Mouse (Mus musculus): Measurements from ENCODE around the gene Tbx15. TPM values are rescaled to one million over a fixed set of nuclear protein-coding genes. Genes with fewer than 3 reads are reported as not detected.

Gene Tbx15
- polyA plus RNA-seq, 1 experiment from 2014 or later = 3.8 TPM

GRCm38 (mm10) chr3:99235116-99235803 lies 4.9 kb upstream of the Tbx15 start:
- no peak overlapping the region for H3K9ac ChIP-seq (ENCODE audit: low read length)
- H3K9me3 ChIP-seq (ENCODE audit: control insufficient read depth, low read length) = no peaks in the 10 kb centered on the region
- ATAC-seq (replicated peaks; ENCODE audit: low FRiP score) (no peak), DNase-seq (ENCODE audit: low spot score) (peak; percentile 54)
- peaks cover 62% of the 10 kb centered on the region for H3K27me3 ChIP-seq (ENCODE audit: control insufficient read depth, insufficient read depth, low read length)
- no peak overlapping the region for H3K27ac ChIP-seq (ENCODE audit: low read depth, low read length)
- H3K4me3 ChIP-seq (ENCODE audit: low read depth, low read length) = no peak overlapping the region
- no peak overlapping the region for H3K4me2 ChIP-seq (ENCODE audit: low read depth, low read length, severe bottlenecking)
- 1% methylated on average over 23 of the region's 23 CpGs for WGBS
- H3K4me1 ChIP-seq (replicated peaks; ENCODE audit: control insufficient read depth, insufficient read depth, low read length) = 0 out of 2 replicates have a peak, but pooled peaks cover 2% of the 10 kb centered on the region
- H3K36me3 ChIP-seq (ENCODE audit: control insufficient read depth, insufficient read depth, low read length) = no peaks in the 10 kb centered on the region

- DNase-seq (ENCODE audit: low spot score) = no peak
- H3K4me2 ChIP-seq (ENCODE audit: low read depth, low read length, severe bottlenecking) = no peak overlapping the region
- H3K9me3 ChIP-seq (ENCODE audit: control insufficient read depth, low read length) = no peaks in the 10 kb centered on the region
- H3K27ac ChIP-seq (ENCODE audit: low read depth, low read length) = no peak overlapping the region
- H3K36me3 ChIP-seq (ENCODE audit: control insufficient read depth, insufficient read depth, low read length) = no peaks in the 10 kb centered on the region
- ATAC-seq (replicated peaks; ENCODE audit: low FRiP score) = no peak
- 2% methylated on average over 18 of the region's 18 CpGs for WGBS
- peaks cover 2% of the 10 kb centered on the region; the same call in 1 of the 2 replicates for H3K4me1 ChIP-seq (replicated peaks; ENCODE audit: control insufficient read depth, insufficient read depth, low read length)
- H3K9ac ChIP-seq (ENCODE audit: low read length) = no peak overlapping the region
- H3K4me3 ChIP-seq (ENCODE audit: low read depth, low read length) = no peak overlapping the region
- H3K27me3 ChIP-seq (ENCODE audit: control insufficient read depth, insufficient read depth, low read length) = peaks cover 67% of the 10 kb centered on the region
Measured at GRCm38 (mm10) chr3:99235804-99236755, 4.1 kb upstream of the Tbx15 start.

- peaks cover 91% of the 10 kb centered on the region for H3K27me3 ChIP-seq (ENCODE audit: control insufficient read depth, insufficient read depth, low read length)
- no peak overlapping the region for H3K4me3 ChIP-seq (ENCODE audit: low read depth, low read length)
- H3K27ac ChIP-seq (ENCODE audit: low read depth, low read length) = no peak overlapping the region
- no peak overlapping the region for H3K4me2 ChIP-seq (ENCODE audit: low read depth, low read length, severe bottlenecking)
- no peak for DNase-seq (ENCODE audit: low spot score)
- WGBS = 0% methylated on average over 1 of the region's 1 CpGs
- ATAC-seq (replicated peaks; ENCODE audit: low FRiP score) = no peak
- no peaks in the 10 kb centered on the region for H3K9me3 ChIP-seq (ENCODE audit: control insufficient read depth, low read length)
- H3K4me1 ChIP-seq (replicated peaks; ENCODE audit: control insufficient read depth, insufficient read depth, low read length) = peaks cover 5% of the 10 kb centered on the region; the same call in 1 of the 2 replicates
- H3K36me3 ChIP-seq (ENCODE audit: control insufficient read depth, insufficient read depth, low read length) = no peaks in the 10 kb centered on the region
- H3K9ac ChIP-seq (ENCODE audit: low read length) = no peak overlapping the region
Measured at GRCm38 (mm10) chr3:99238691-99239090, 1.5 kb upstream of the Tbx15 start.

- 1% methylated on average over 20 of the region's 20 CpGs for WGBS
- H3K9ac ChIP-seq (ENCODE audit: low read length) = no peak overlapping the region
- H3K4me2 ChIP-seq (ENCODE audit: low read depth, low read length, severe bottlenecking) = no peak overlapping the region
- peaks cover 5% of the 10 kb centered on the region; the same call in 1 of the 2 replicates for H3K4me1 ChIP-seq (replicated peaks; ENCODE audit: control insufficient read depth, insufficient read depth, low read length)
- H3K9me3 ChIP-seq (ENCODE audit: control insufficient read depth, low read length) = no peaks in the 10 kb centered on the region
- peaks cover 91% of the 10 kb centered on the region for H3K27me3 ChIP-seq (ENCODE audit: control insufficient read depth, insufficient read depth, low read length)
- no peak overlapping the region for H3K27ac ChIP-seq (ENCODE audit: low read depth, low read length)
- no peak for ATAC-seq (replicated peaks; ENCODE audit: low FRiP score)
- H3K4me3 ChIP-seq (ENCODE audit: low read depth, low read length) = no peak overlapping the region
- DNase-seq (ENCODE audit: low spot score) = peak; percentile 47
- H3K36me3 ChIP-seq (ENCODE audit: control insufficient read depth, insufficient read depth, low read length) = no peaks in the 10 kb centered on the region
Measured at GRCm38 (mm10) chr3:99239301-99240045, 708 bp upstream of the Tbx15 start.

- Histone ChIP-seq H3K36me3 (ENCODE audit: control insufficient read depth, insufficient read depth, low read length) (no peaks in the 10 kb centered on the region), H3K4me3 (ENCODE audit: low read depth, low read length) (peak overlapping the region; percentile 15; the same call in 1 of the 2 replicates), H3K27me3 (ENCODE audit: control insufficient read depth, insufficient read depth, low read length) (peaks cover 91% of the 10 kb centered on the region), H3K9me3 (ENCODE audit: control insufficient read depth, low read length) (no peaks in the 10 kb centered on the region), H3K4me1 (replicated peaks; ENCODE audit: control insufficient read depth, insufficient read depth, low read length) (peaks cover 2% of the 10 kb centered on the region; the same call in 1 of the 2 replicates), H3K27ac (ENCODE audit: low read depth, low read length) (no peak overlapping the region), H3K9ac (ENCODE audit: low read length) (peak overlapping the region; percentile 16; the same call in 1 of the 2 replicates), H3K4me2 (ENCODE audit: low read depth, low read length, severe bottlenecking) (peak overlapping the region; percentile 18; the same call in 1 of the 2 replicates)
- WGBS = under 1% methylated on average over 50 of the region's 50 CpGs
- 0 out of 2 replicates have a peak, but pooled peaks have one; percentile 40 for ATAC-seq (replicated peaks; ENCODE audit: low FRiP score)
- peak; percentile 64 for DNase-seq (ENCODE audit: low spot score)
Measured at GRCm38 (mm10) chr3:99240811-99241738, 894 bp downstream of the Tbx15 start.

- Histone ChIP-seq H3K27ac (ENCODE audit: low read depth, low read length) (no peak overlapping the region), H3K4me1 (replicated peaks; ENCODE audit: control insufficient read depth, insufficient read depth, low read length) (peaks cover 2% of the 10 kb centered on the region; the same call in 1 of the 2 replicates), H3K36me3 (ENCODE audit: control insufficient read depth, insufficient read depth, low read length) (no peaks in the 10 kb centered on the region), H3K9me3 (ENCODE audit: control insufficient read depth, low read length) (no peaks in the 10 kb centered on the region), H3K27me3 (ENCODE audit: control insufficient read depth, insufficient read depth, low read length) (peaks cover 92% of the 10 kb centered on the region), H3K9ac (ENCODE audit: low read length) (no peak overlapping the region), H3K4me2 (ENCODE audit: low read depth, low read length, severe bottlenecking) (no peak overlapping the region), H3K4me3 (ENCODE audit: low read depth, low read length) (no peak overlapping the region)
- no peak for ATAC-seq (replicated peaks; ENCODE audit: low FRiP score)
- WGBS = 3% methylated on average over 8 of the region's 8 CpGs
- DNase-seq (ENCODE audit: low spot score) = no peak
Measured at GRCm38 (mm10) chr3:99242481-99242880, 2.3 kb downstream of the Tbx15 start.

GRCm38 (mm10) chr3:99245341-99245740 lies 5.2 kb downstream of the Tbx15 start:
- H3K27ac ChIP-seq (ENCODE audit: low read depth, low read length) = no peak overlapping the region
- no peaks in the 10 kb centered on the region for H3K36me3 ChIP-seq (ENCODE audit: control insufficient read depth, insufficient read depth, low read length)
- no peak overlapping the region for H3K9ac ChIP-seq (ENCODE audit: low read length)
- no peak overlapping the region for H3K4me3 ChIP-seq (ENCODE audit: low read depth, low read length)
- H3K9me3 ChIP-seq (ENCODE audit: control insufficient read depth, low read length) = no peaks in the 10 kb centered on the region
- peaks cover 5% of the 10 kb centered on the region; the same call in 1 of the 2 replicates for H3K4me1 ChIP-seq (replicated peaks; ENCODE audit: control insufficient read depth, insufficient read depth, low read length)
- ATAC-seq (replicated peaks; ENCODE audit: low FRiP score) (no peak), DNase-seq (ENCODE audit: low spot score) (no peak)
- 18% methylated on average over 3 of the region's 3 CpGs for WGBS
- H3K4me2 ChIP-seq (ENCODE audit: low read depth, low read length, severe bottlenecking) = no peak overlapping the region
- H3K27me3 ChIP-seq (ENCODE audit: control insufficient read depth, insufficient read depth, low read length) = peaks cover 93% of the 10 kb centered on the region

Data from forebrain, embryonic 11.5 days (tissue).